Mouse (Mus musculus) adrenal gland, postnatal 36 days (tissue): ENCODE measurements around the gene Gm3415. TPM values are rescaled to one million over a fixed set of nuclear protein-coding genes. Genes with fewer than 3 reads are reported as not detected.
"Not testable (repeated sequence)": the region's sequence is repeated elsewhere in the genome, so short reads cannot be mapped to it uniquely, and the experiment has no call there.

Experiments used
- DNase-seq, 2 experiments: peaks; one replicate each; pipeline ENCODE4 v3.0.0; 2021; ENCODE audit warnings: mixed read lengths in 1 of 2
- long read RNA-seq, 2 experiments: library from polyadenylated mRNA; stranded (forward); transcript quantifications; one replicate each; pipeline ENCODE4 v2.0.0; 2021; ENCODE audit warnings: borderline sequencing depth in 2 of 2
- total RNA-seq, 2 experiments: library from RNA; stranded (reverse); gene quantifications; 2 replicates each; pipeline ENCODE4 v1.2.3; 2021

The Gm3415 gene
- total RNA-seq: not detected
- long read RNA-seq, experiment 1: 0 reads
- long read RNA-seq, experiment 2: 0 reads

- not testable (repeated sequence) for DNase-seq
Observed at GRCm38 (mm10) chr5:146555836-146556235, at the start of gene Gm3415. Gene Gm3415, plus strand, starts transcription at chr5:146556136.

- not testable (repeated sequence) for DNase-seq
Observed at GRCm38 (mm10) chr5:146513823-146514222, 42.1 kb upstream of the Gm3415 start, which contains the start of gene Gm3402. Gene Gm3402, plus strand, starts transcription at chr5:146514123.

- not testable (repeated sequence) for DNase-seq
Observed at GRCm38 (mm10) chr5:146525501-146525900, 30.4 kb upstream of the Gm3415 start, which contains the start of gene Gm3404. Gene Gm3404, plus strand, starts transcription at chr5:146525801.

- DNase-seq: not testable (repeated sequence)
Observed at GRCm38 (mm10) chr5:146537347-146537746, 18.6 kb upstream of the Gm3415 start, which contains the start of gene Gm3409. Gene Gm3409, plus strand, starts transcription at chr5:146537647.

GRCm38 (mm10) chr5:146564259-146564658 lies 8.3 kb downstream of the Gm3415 start:
- no peak for DNase-seq

GRCm38 (mm10) chr5:146567054-146567453 lies 11.1 kb downstream of the Gm3415 start:
- no peak for DNase-seq

- DNase-seq: not testable (repeated sequence)
Observed at GRCm38 (mm10) chr5:146570179-146570578, 14.2 kb downstream of the Gm3415 start.

- DNase-seq: not testable (repeated sequence)
Observed at GRCm38 (mm10) chr5:146571830-146572734, 16.1 kb downstream of the Gm3415 start.

- not testable (repeated sequence) for DNase-seq
Observed at GRCm38 (mm10) chr5:146572735-146573042, 16.8 kb downstream of the Gm3415 start.

GRCm38 (mm10) chr5:146576668-146577067 lies 20.7 kb downstream of the Gm3415 start:
- DNase-seq: no peak

GRCm38 (mm10) chr5:146584156-146584477 lies 28.2 kb downstream of the Gm3415 start:
- no peak for DNase-seq

GRCm38 (mm10) chr5:146584478-146585306 lies 28.8 kb downstream of the Gm3415 start, which contains the start of gene Gpr12:
Gene Gpr12, minus strand, starts transcription at chr5:146585239.
- no peak for DNase-seq

GRCm38 (mm10) chr5:146585307-146585651 lies 29.3 kb downstream of the Gm3415 start:
- DNase-seq: no peak

- no peak for DNase-seq
Observed at GRCm38 (mm10) chr5:146586357-146587070, 30.6 kb downstream of the Gm3415 start.

GRCm38 (mm10) chr5:146590987-146591386 lies 35.1 kb downstream of the Gm3415 start:
- no peak for DNase-seq

- no peak for DNase-seq
Observed at GRCm38 (mm10) chr5:146591636-146592035, 35.7 kb downstream of the Gm3415 start.

GRCm38 (mm10) chr5:146592580-146592979 lies 36.6 kb downstream of the Gm3415 start:
- no peak for DNase-seq

- DNase-seq: no peak
Observed at GRCm38 (mm10) chr5:146596612-146597502, 40.9 kb downstream of the Gm3415 start.

- no peak for DNase-seq
Observed at GRCm38 (mm10) chr5:146597503-146597874, 41.6 kb downstream of the Gm3415 start.

- DNase-seq: no peak
Observed at GRCm38 (mm10) chr5:146598215-146599119, 42.5 kb downstream of the Gm3415 start.
